Mouse (Mus musculus) kidney, embryonic 15.5 days (tissue): ENCODE data around the gene Epop. TPM values are rescaled to one million over a fixed set of nuclear protein-coding genes. Genes with fewer than 3 reads are reported as not detected.
A peak's percentile ranks its signal among the peaks of the same experiment; 100 is the strongest.

Experiments used
- ATAC-seq: fragments of 200-750 bp; cut with Nextera tagmentation; replicated peaks from 2 replicates; pipeline ENCODE4 v1.8.0; 2017; ENCODE audit warnings: moderate TSS enrichment; ENCODE audit not compliant: low FRiP score
- H3K27ac ChIP-seq: fragments of 300-500 bp; sonication (generic); 2 replicates; pipeline ENCODE4 v1.5.1; 2015; ENCODE audit warnings: mild to moderate bottlenecking, inconsistent platforms
- H3K27me3 ChIP-seq: fragments of 300-500 bp; sonication (generic); 2 replicates; pipeline ENCODE4 v1.6.1; 2015; ENCODE audit warnings: inconsistent platforms
- H3K36me3 ChIP-seq: fragments of 300-500 bp; sonication (generic); 2 replicates; pipeline ENCODE4 v1.6.1; 2015; ENCODE audit warnings: inconsistent platforms
- H3K4me1 ChIP-seq: fragments of 300-500 bp; sonication (generic); 2 replicates; pipeline ENCODE4 v1.6.1; 2015; ENCODE audit warnings: inconsistent platforms
- H3K4me2 ChIP-seq: fragments of 300-500 bp; sonication (generic); 2 replicates; pipeline ENCODE4 v1.6.1; 2015; ENCODE audit warnings: moderate library complexity, mild to moderate bottlenecking, inconsistent platforms
- H3K4me3 ChIP-seq: fragments of 300-500 bp; sonication (generic); replicated peaks from 2 replicates; pipeline ENCODE4 v1.5.1; 2015; ENCODE audit warnings: mild to moderate bottlenecking, inconsistent platforms
- H3K9ac ChIP-seq: fragments of 300-500 bp; sonication (generic); 2 replicates; pipeline ENCODE4 v1.6.1; 2015; ENCODE audit warnings: mild to moderate bottlenecking, inconsistent platforms
- H3K9me3 ChIP-seq: fragments of 300-500 bp; sonication (generic); replicated peaks from 2 replicates; pipeline ENCODE4 v1.6.1; 2016; ENCODE audit warnings: inconsistent platforms
- WGBS: fragments of 180-500 bp; shearing (Covaris S2); methylation state at CpG from one replicate; pipeline ENCODE4 v1.1.7; 2015; ENCODE audit warnings: mixed read lengths; 5-methylcytosine and 5-hydroxymethylcytosine counted together
- polyA plus RNA-seq: library from polyadenylated mRNA; unstranded; fragments of >200 nt; fragmentation: Nextera tagmentation; extraction: Ambion mirVana; gene quantifications from 2 replicates; pipeline ENCODE4 v1.2.1, GENCODE M21; 2015

Epop gene
- polyA plus RNA-seq, 1 experiment from 2014 or later, result 5.1 TPM

- H3K4me1 ChIP-seq, result peaks cover 71% of the 10 kb centered on the region
- H3K9ac ChIP-seq, result no peak overlapping the region
- H3K36me3 ChIP-seq, result peaks cover 61% of the 10 kb centered on the region
- H3K9me3 ChIP-seq, result no peaks in the 10 kb centered on the region
- no peak overlapping the region for H3K4me3 ChIP-seq
- ATAC-seq, result no peak
- peaks cover 4% of the 10 kb centered on the region; the same call in 1 of the 2 replicates for H3K27me3 ChIP-seq
- H3K27ac ChIP-seq, result no peak overlapping the region
- WGBS, result 91% methylated on average over 7 of the region's 7 CpGs
- no peak overlapping the region for H3K4me2 ChIP-seq
These were observed 36.7 kb upstream of the Epop start for GRCm38 (mm10) chr11:97666221-97666620.

- H3K27ac ChIP-seq, result peak overlapping the region; percentile 95; the same call in 1 of the 2 replicates
- H3K4me2 ChIP-seq, result peak overlapping the region; percentile 84
- no peak for ATAC-seq
- H3K4me1 ChIP-seq, result peaks cover 71% of the 10 kb centered on the region
- peak overlapping the region; percentile 85 for H3K4me3 ChIP-seq
- peaks cover 53% of the 10 kb centered on the region for H3K36me3 ChIP-seq
- H3K27me3 ChIP-seq, result peaks cover 4% of the 10 kb centered on the region; the same call in 1 of the 2 replicates
- H3K9me3 ChIP-seq, result no peaks in the 10 kb centered on the region
- H3K9ac ChIP-seq, result 0 out of 2 replicates have a peak overlapping the region, but pooled peaks have one; percentile 83
- 87% methylated on average over 13 of the region's 13 CpGs for WGBS
These were observed 35.9 kb upstream of the Epop start for GRCm38 (mm10) chr11:97665431-97665830.

- WGBS, result 29% methylated on average over 6 of the region's 6 CpGs
- ATAC-seq, result no peak
- Histone ChIP-seq H3K27me3 (peaks cover 4% of the 10 kb centered on the region; the same call in 1 of the 2 replicates), H3K4me1 (peaks cover 68% of the 10 kb centered on the region), H3K4me3 (peak overlapping the region; percentile 85), H3K9ac (peak overlapping the region; percentile 83), H3K9me3 (no peaks in the 10 kb centered on the region), H3K36me3 (peaks cover 47% of the 10 kb centered on the region), H3K27ac (peak overlapping the region; percentile 95), H3K4me2 (peak overlapping the region; percentile 84)
These were observed 35.3 kb upstream of the Epop start for GRCm38 (mm10) chr11:97664771-97665240.

GRCm38 (mm10) chr11:97664339-97664665, 34.8 kb upstream of the Epop start:
- Histone ChIP-seq H3K27me3 (peaks cover 4% of the 10 kb centered on the region; the same call in 1 of the 2 replicates), H3K27ac (peak overlapping the region; percentile 95), H3K9me3 (no peaks in the 10 kb centered on the region), H3K9ac (peak overlapping the region; percentile 83), H3K36me3 (peaks cover 42% of the 10 kb centered on the region), H3K4me1 (peaks cover 68% of the 10 kb centered on the region), H3K4me3 (peak overlapping the region; percentile 85), H3K4me2 (peak overlapping the region; percentile 84)
- no peak for ATAC-seq
- WGBS, result under 1% methylated on average over 6 of the region's 8 CpGs

DNA sequence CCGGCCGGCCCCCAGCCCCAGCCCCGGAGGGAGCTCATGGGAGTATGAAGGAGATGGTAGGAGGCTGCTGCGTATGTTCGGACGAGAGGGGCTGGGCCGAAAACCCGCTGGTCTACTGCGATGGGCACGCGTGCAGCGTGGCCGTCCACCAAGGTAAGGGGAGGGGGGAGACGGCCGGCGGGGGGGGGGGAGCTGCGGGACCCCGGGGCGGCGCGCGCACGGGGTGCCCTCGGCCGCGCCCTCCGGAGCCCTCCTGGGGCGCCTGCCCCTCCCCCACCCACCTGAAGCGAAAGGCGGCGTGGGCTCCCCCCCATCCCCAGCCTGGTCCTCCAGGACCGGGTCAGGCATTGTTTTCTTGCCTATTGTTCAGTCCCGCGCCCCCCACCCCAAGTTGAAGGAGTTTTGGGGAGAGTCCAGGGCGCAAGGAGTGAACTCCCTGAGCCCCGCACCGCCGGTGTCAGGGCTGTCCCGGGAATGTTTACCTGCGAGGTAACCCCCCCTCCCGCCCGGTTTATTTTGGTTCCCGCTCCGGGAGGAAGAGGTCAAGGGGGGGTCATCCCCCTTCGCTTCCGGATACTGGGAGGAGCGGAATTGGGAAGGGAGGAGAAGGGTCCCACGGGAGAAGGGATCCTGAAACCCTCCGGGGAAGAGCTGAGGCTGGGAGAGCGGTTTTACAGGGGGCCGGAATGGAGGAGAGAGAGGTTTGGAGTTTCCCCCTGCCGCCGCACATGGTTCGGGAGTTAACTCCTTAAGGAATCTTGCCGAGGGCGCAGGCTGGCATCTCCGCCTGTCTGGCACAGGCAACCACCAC, 34.2 kb upstream of the Epop start:
- H3K4me1 ChIP-seq, result peaks cover 68% of the 10 kb centered on the region
- 0% methylated on average over 25 of the region's 57 CpGs for WGBS
- H3K4me2 ChIP-seq, result peak overlapping the region; percentile 84
- no peak for ATAC-seq
- H3K27me3 ChIP-seq, result peaks cover 4% of the 10 kb centered on the region; the same call in 1 of the 2 replicates
- peaks cover 36% of the 10 kb centered on the region for H3K36me3 ChIP-seq
- H3K4me3 ChIP-seq, result peak overlapping the region; percentile 85
- H3K27ac ChIP-seq, result peak overlapping the region; percentile 95
- peak overlapping the region; percentile 83 for H3K9ac ChIP-seq
- H3K9me3 ChIP-seq, result no peaks in the 10 kb centered on the region

DNA sequence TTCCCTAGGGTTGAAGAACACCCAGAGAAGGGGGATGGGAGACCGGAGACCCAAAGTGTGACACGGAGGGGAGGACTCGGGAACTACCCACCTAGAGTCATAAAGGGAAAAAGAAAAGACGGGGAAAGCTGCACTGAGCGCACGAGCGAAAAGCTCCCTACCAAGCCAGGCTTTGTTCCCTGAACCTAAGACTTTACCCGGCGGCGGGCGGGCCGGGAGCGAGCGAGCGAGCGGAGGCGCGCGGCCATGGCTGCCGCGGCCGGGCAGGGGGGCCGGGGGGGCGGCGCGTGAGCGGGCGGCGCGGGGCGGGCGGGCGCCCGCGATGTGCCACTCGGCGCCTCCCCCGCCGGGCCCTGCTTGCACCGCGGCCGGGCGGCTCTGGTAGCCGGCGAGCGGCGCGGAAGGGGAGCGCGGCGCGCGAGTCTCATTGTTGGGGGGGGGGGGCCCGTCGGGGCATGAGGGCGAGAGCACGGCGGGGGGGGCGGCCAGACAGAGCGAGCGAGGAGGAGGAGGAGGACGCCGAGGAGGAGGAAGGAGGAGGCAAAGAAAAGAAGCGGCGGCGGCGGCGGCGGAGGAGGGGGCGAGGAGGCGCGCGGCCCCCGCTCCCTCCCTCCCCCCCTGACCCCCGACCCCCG, 33.5 kb upstream of the Epop start, which contains the start of gene Mllt6:
Gene Mllt6, plus strand, starts transcription at position 522 of the 635 bp plus-strand sequence.
- Histone ChIP-seq H3K9me3 (no peaks in the 10 kb centered on the region), H3K4me3 (peak within 1 kb of the TSS; percentile 85), H3K27me3 (peaks cover 4% of the 10 kb centered on the region; the same call in 1 of the 2 replicates), H3K36me3 (peaks cover 29% of the 10 kb centered on the region), H3K27ac (peak within 1 kb of the TSS; percentile 95), H3K9ac (peak within 1 kb of the TSS; percentile 83), H3K4me1 (peaks cover 63% of the 10 kb centered on the region), H3K4me2 (peak within 1 kb of the TSS; percentile 84)
- ATAC-seq, result peak; percentile 15
- under 1% methylated on average over 20 of the region's 76 CpGs for WGBS

DNA sequence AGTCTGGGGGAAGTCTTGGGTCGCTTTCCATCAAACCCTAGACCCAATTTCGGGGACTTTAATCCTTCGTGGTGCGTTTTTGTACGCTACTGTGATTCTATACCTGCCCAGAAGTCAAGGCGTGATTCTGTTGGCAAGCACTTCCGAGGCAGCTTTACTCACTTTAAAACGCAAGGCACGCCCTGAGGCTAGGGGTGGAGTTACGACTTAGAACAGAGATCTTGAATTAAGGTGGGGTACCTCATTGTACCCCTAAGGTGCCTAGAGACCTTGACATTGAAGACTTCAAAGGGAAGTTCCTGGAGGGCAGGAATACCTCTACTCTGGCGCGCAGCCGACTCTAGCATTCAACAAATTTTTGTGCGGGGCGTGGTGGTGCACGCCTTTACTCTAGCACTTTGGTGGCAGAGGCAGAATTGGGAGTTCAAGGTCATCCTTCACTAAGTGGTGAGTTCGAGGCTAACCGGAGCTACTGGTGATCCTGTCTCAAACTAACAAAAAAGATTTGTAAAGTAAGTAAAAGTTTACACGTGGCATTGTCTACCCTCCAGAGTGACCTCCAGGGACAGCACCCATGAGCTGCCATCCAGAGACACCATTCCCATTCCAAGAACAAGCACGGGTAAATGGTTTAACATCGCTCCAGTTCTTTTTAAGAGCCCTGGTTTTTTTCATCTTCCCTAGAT, 32.8 kb upstream of the Epop start:
- peaks cover 61% of the 10 kb centered on the region for H3K4me1 ChIP-seq
- 1% methylated on average over 21 of the region's 21 CpGs for WGBS
- ATAC-seq, result no peak
- peak overlapping the region; percentile 84 for H3K4me2 ChIP-seq
- H3K9ac ChIP-seq, result peak overlapping the region; percentile 83
- H3K27me3 ChIP-seq, result peaks cover 4% of the 10 kb centered on the region; the same call in 1 of the 2 replicates
- H3K4me3 ChIP-seq, result peak overlapping the region; percentile 85
- no peaks in the 10 kb centered on the region for H3K9me3 ChIP-seq
- peak overlapping the region; percentile 95 for H3K27ac ChIP-seq
- peaks cover 23% of the 10 kb centered on the region for H3K36me3 ChIP-seq

GRCm38 (mm10) chr11:97661648-97662133, 32.2 kb upstream of the Epop start:
- H3K27me3 ChIP-seq, result peaks cover 4% of the 10 kb centered on the region; the same call in 1 of the 2 replicates
- H3K4me2 ChIP-seq, result peak overlapping the region; percentile 84
- peak overlapping the region; percentile 85 for H3K4me3 ChIP-seq
- H3K4me1 ChIP-seq, result peaks cover 66% of the 10 kb centered on the region
- no peak for ATAC-seq
- H3K36me3 ChIP-seq, result peaks cover 16% of the 10 kb centered on the region
- H3K9me3 ChIP-seq, result no peaks in the 10 kb centered on the region
- WGBS, result under 1% methylated on average over 20 of the region's 20 CpGs
- H3K9ac ChIP-seq, result no peak overlapping the region; the same call in 1 of the 2 replicates
- peak overlapping the region; percentile 95 for H3K27ac ChIP-seq

GRCm38 (mm10) chr11:97660734-97661647, 31.5 kb upstream of the Epop start:
- peaks cover 66% of the 10 kb centered on the region for H3K4me1 ChIP-seq
- H3K4me3 ChIP-seq, result peak overlapping the region; percentile 85
- peak overlapping the region; percentile 95 for H3K27ac ChIP-seq
- H3K36me3 ChIP-seq, result peaks cover 9% of the 10 kb centered on the region
- peaks cover 4% of the 10 kb centered on the region; the same call in 1 of the 2 replicates for H3K27me3 ChIP-seq
- no peaks in the 10 kb centered on the region for H3K9me3 ChIP-seq
- H3K4me2 ChIP-seq, result peak overlapping the region; percentile 84
- H3K9ac ChIP-seq, result peak overlapping the region; percentile 86
- no peak for ATAC-seq
- 2% methylated on average over 27 of the region's 27 CpGs for WGBS

GRCm38 (mm10) chr11:97659990-97660714, 30.6 kb upstream of the Epop start:
- Histone ChIP-seq H3K4me1 (peaks cover 57% of the 10 kb centered on the region), H3K4me3 (peak overlapping the region; percentile 85), H3K36me3 (peaks cover under 1% of the 10 kb centered on the region; the same call in 1 of the 2 replicates), H3K4me2 (peak overlapping the region; percentile 84), H3K9me3 (no peaks in the 10 kb centered on the region), H3K27me3 (peaks cover 4% of the 10 kb centered on the region; the same call in 1 of the 2 replicates), H3K27ac (peak overlapping the region; percentile 95), H3K9ac (peak overlapping the region; percentile 86)
- peak; percentile 77 for ATAC-seq
- under 1% methylated on average over 78 of the region's 78 CpGs for WGBS
